Comparison of ENCODE assay signal across 8 mouse cellular contexts in genomic region chr1:87574785-87575184, GRCm38 (mm10). TPM values are rescaled to one million over a fixed set of nuclear protein-coding genes. Genes with fewer than 3 reads are reported as not detected.
DNase-seq lines count a peak whose midpoint lies in the region; ATAC-seq and TF ChIP-seq lines count a peak whose summit lies in the region.

No protein-coding gene starts in this region.

- H3K36me3 ChIP-seq in embryonic facial prominence, embryonic 13.5 days, result no peaks in the 10 kb centered on the region
- H3K36me3 ChIP-seq in embryonic facial prominence, embryonic 10.5 days (replicated peaks), result no peaks in the 10 kb centered on the region
- no peaks in the 10 kb centered on the region for H3K36me3 ChIP-seq in kidney, adult 2 months (ENCODE audit: control insufficient read depth, insufficient read depth, low read length)
- no peaks in the 10 kb centered on the region for H3K36me3 ChIP-seq in lung, embryonic 16.5 days (ENCODE audit: control insufficient read depth, insufficient read depth, low read length)

- no peak overlapping the region for H3K4me2 ChIP-seq in embryonic facial prominence, embryonic 13.5 days
- peak overlapping the region; percentile 21 for H3K4me2 ChIP-seq in lung, embryonic 16.5 days (ENCODE audit: low read depth, low read length)

- H3K27me3 ChIP-seq in embryonic facial prominence, embryonic 13.5 days, result no peaks in the 10 kb centered on the region
- no peaks in the 10 kb centered on the region for H3K27me3 ChIP-seq in embryonic facial prominence, embryonic 10.5 days (replicated peaks; ENCODE audit: low read depth, poor library complexity, severe bottlenecking)
- no peaks in the 10 kb centered on the region for H3K27me3 ChIP-seq in kidney, adult 2 months (replicated peaks; ENCODE audit: control insufficient read depth, insufficient read depth, low read length)
- H3K27me3 ChIP-seq in lung, embryonic 16.5 days (ENCODE audit: control insufficient read depth, insufficient read depth, low read depth, low read length), result no peaks in the 10 kb centered on the region

- H3K9me3 ChIP-seq in embryonic facial prominence, embryonic 13.5 days, result no peaks in the 10 kb centered on the region
- H3K9me3 ChIP-seq in embryonic facial prominence, embryonic 10.5 days, result no peaks in the 10 kb centered on the region
- H3K9me3 ChIP-seq in lung, embryonic 16.5 days (ENCODE audit: control insufficient read depth, low read length), result no peaks in the 10 kb centered on the region

- 72% methylated on average over 7 of the region's 7 CpGs for WGBS in embryonic facial prominence, embryonic 13.5 days
- WGBS in embryonic facial prominence, embryonic 10.5 days, result 81% methylated on average over 7 of the region's 7 CpGs
- WGBS in kidney, adult 2 months, result 11% methylated on average over 7 of the region's 7 CpGs
- 28% methylated on average over 7 of the region's 7 CpGs for WGBS in lung, embryonic 16.5 days

- no peak for TF ChIP-seq POLR2A in kidney, adult 2 months (IDR thresholded peaks at IDR 0.05; ENCODE audit: low read depth, low read length)

- H3K27ac ChIP-seq in embryonic facial prominence, embryonic 13.5 days, result no peak overlapping the region
- no peak overlapping the region for H3K27ac ChIP-seq in embryonic facial prominence, embryonic 10.5 days (replicated peaks)
- H3K27ac ChIP-seq in kidney, adult 2 months (ENCODE audit: insufficient read depth, low read depth, low read length), result peak overlapping the region; percentile 99
- H3K27ac ChIP-seq in lung, embryonic 16.5 days (ENCODE audit: low read length), result peak overlapping the region; percentile 92

- no peaks in the 10 kb centered on the region for H3K4me1 ChIP-seq in embryonic facial prominence, embryonic 13.5 days
- peaks cover 5% of the 10 kb centered on the region; the same call in 1 of the 2 replicates for H3K4me1 ChIP-seq in embryonic facial prominence, embryonic 10.5 days
- H3K4me1 ChIP-seq in kidney, adult 2 months (ENCODE audit: control insufficient read depth, insufficient read depth, low read length), result peaks cover 13% of the 10 kb centered on the region
- peaks cover 15% of the 10 kb centered on the region; the same call in 1 of the 2 replicates for H3K4me1 ChIP-seq in lung, embryonic 16.5 days (replicated peaks; ENCODE audit: control insufficient read depth, insufficient read depth, low read length)

- ATAC-seq in embryonic facial prominence, embryonic 13.5 days (ENCODE audit: insufficient number of reproducible peaks, insufficient read depth, low FRiP score, low TSS enrichment, low read depth), result 0 out of 2 replicates have a peak, but pooled peaks have one; percentile 43
- ATAC-seq in lung, embryonic 16.5 days (ENCODE audit: low read depth), result peak; percentile 95

- H3K4me3 ChIP-seq in embryonic facial prominence, embryonic 13.5 days, result no peak overlapping the region
- H3K4me3 ChIP-seq in embryonic facial prominence, embryonic 10.5 days, result no peak overlapping the region
- H3K4me3 ChIP-seq in kidney, adult 2 months (ENCODE audit: insufficient read depth, low read depth, low read length), result no peak overlapping the region
- peak overlapping the region; percentile 8; the same call in 1 of the 2 replicates for H3K4me3 ChIP-seq in lung, embryonic 16.5 days (ENCODE audit: low read length)

- TF ChIP-seq CTCF in kidney, adult 2 months (conservative IDR thresholded peaks at IDR 0.05; ENCODE audit: insufficient read depth, insufficient read length, low read depth, low read length), result 0 out of 2 replicates have a peak, but pooled peaks have one; percentile 6

- H3K9ac ChIP-seq in embryonic facial prominence, embryonic 13.5 days, result no peak overlapping the region
- peak overlapping the region; percentile 40 for H3K9ac ChIP-seq in lung, embryonic 16.5 days (ENCODE audit: low read length)

- no peak for DNase-seq in embryonic facial prominence, embryonic 10.5 days (ENCODE audit: low spot score)
- DNase-seq in right cerebral cortex, postnatal 4 days, result peak; percentile 48
- no peak for DNase-seq in right cerebral cortex, adult 18-20 months
- DNase-seq in kidney, adult 2 months, result peak; percentile 99
- DNase-seq in urinary bladder, postnatal 10 days (ENCODE audit: low spot score), result peak; percentile 42
- no peak for DNase-seq in embryo, embryonic 9.5 days (ENCODE audit: extremely low spot score)

RNA-seq across cellular contexts. Expression of gene Ngef, which starts 1.1 kb away (rescaled TPM):
- 1.1 and 1.2 TPM in 2 replicates for polyA plus RNA-seq in embryonic facial prominence, embryonic 13.5 days (2015; fragmentation: Nextera tagmentation; extraction: Ambion mirVana)
- 1.7 and 2.5 TPM in 2 replicates for polyA plus RNA-seq in embryonic facial prominence, embryonic 10.5 days (2016; fragmentation: Nextera tagmentation; extraction: Ambion mirVana)
- polyA plus RNA-seq in kidney, adult 2 months (2012; rRNA removed), result 38.1 and 39.3 TPM in 2 replicates
- polyA plus RNA-seq in lung, embryonic 16.5 days (2015; fragmentation: Nextera tagmentation; extraction: Ambion mirVana), result 5.6 TPM in 2 replicates

RNA-seq across cellular contexts. Expression of gene Inpp5d, which starts 45.3 kb away (rescaled TPM):
- polyA plus RNA-seq in embryonic facial prominence, embryonic 13.5 days (2015; fragmentation: Nextera tagmentation; extraction: Ambion mirVana), result 3.6 and 5.9 TPM in 2 replicates
- polyA plus RNA-seq in embryonic facial prominence, embryonic 10.5 days (2016; fragmentation: Nextera tagmentation; extraction: Ambion mirVana), result 4.0 and 5.3 TPM in 2 replicates
- 18.6 and 20.0 TPM in 2 replicates for polyA plus RNA-seq in kidney, adult 2 months (2012; rRNA removed)
- polyA plus RNA-seq in lung, embryonic 16.5 days (2015; fragmentation: Nextera tagmentation; extraction: Ambion mirVana), result 11.9 and 13.6 TPM in 2 replicates

Comparison
In these comparisons a context has a peak if more than half of its experiments do, and no peak if none do; other contexts are left out.
1. DNase-seq: peak in right cerebral cortex, postnatal 4 days (single experiment), kidney, adult 2 months (single experiment) and urinary bladder, postnatal 10 days (single experiment); none in embryonic facial prominence, embryonic 10.5 days (single experiment), right cerebral cortex, adult 18-20 months (single experiment) and embryo, embryonic 9.5 days (single experiment).
2. H3K27ac ChIP-seq: peak in kidney, adult 2 months (single experiment) and lung, embryonic 16.5 days (single experiment); none in embryonic facial prominence, embryonic 13.5 days (single experiment) and embryonic facial prominence, embryonic 10.5 days (single experiment).